Mouse (Mus musculus) R1 (cell line): ENCODE results near the gene Ctnnbl1.

Experiments
- DNase-seq: peaks from one replicate; pipeline ENCODE4 v3.0.0-alpha.2; 2018; ENCODE audit warnings: low read depth, low spot score

Gene Ctnnbl1

DNA sequence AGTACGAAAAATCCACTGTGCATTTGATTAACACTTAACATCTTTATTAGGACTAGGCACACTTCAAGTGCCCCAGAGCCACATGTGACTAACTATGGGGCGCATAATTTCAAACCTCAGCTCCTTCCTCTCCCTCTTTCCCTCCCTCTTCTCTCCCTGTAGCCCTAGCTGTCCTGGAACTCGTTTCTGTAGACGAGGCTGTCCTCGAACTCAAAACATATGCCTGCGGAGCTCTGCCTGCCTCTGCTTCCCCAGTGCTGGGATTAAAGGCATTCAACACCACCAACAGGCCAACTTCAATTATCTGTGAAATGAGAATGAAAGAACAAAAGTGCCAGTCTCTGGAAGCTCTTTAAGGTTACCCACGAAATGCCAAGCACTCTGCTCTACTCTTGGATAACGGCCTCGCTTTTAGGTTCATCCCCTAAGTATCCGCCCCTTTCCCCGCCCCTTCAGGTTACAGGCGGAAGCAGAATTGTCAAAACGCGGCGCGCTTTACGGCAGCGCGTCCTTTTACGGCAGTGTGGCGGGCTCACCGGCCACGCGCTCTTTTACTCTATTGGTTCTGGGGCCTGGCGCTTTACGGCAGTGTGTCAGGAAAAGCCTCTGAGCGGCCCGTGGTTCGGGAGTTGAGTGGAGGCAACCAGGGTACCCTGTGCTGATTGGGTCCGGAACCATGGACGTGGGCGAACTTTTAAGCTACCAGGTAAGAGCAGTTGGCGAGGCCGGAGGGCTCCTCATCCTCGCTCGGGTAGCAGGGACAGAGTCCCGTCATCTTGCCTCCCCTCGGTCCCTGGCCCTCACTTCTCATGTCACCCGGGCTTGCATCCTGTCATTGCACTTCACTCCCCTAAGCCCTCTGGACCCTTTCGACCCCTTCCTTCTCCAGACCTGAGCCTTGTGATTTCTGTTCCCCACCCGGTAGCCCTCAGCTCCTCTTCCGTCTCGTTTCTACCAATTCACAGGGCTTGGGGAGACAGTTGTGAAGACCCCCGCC, at the start of gene Ctnnbl1:
Gene Ctnnbl1, plus strand, starts transcription at position 548 of the 997 bp plus-strand sequence.
- peak; percentile 99 for DNase-seq

DNA sequence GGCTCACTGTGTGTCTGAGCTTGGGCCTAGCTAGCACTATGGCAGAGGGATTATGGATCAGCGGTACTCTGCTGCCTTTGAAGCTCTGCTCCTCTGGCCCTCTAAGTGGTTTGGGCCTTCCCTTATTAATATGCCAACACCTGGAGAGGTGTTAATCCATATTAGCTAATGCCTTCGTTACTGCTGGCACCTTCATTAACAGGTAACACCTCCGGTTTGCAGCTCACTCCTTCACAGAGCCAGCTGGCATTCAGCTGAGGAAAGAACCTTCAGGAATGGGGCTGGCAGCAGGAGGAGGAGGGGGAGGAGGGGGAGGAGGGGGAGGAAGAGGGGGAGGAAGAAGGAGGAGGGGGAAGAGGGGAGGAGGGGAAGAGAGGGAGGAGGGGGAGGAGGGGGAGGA, 49.7 kb upstream of the Ctnnbl1 start:
- DNase-seq = no peak

DNA sequence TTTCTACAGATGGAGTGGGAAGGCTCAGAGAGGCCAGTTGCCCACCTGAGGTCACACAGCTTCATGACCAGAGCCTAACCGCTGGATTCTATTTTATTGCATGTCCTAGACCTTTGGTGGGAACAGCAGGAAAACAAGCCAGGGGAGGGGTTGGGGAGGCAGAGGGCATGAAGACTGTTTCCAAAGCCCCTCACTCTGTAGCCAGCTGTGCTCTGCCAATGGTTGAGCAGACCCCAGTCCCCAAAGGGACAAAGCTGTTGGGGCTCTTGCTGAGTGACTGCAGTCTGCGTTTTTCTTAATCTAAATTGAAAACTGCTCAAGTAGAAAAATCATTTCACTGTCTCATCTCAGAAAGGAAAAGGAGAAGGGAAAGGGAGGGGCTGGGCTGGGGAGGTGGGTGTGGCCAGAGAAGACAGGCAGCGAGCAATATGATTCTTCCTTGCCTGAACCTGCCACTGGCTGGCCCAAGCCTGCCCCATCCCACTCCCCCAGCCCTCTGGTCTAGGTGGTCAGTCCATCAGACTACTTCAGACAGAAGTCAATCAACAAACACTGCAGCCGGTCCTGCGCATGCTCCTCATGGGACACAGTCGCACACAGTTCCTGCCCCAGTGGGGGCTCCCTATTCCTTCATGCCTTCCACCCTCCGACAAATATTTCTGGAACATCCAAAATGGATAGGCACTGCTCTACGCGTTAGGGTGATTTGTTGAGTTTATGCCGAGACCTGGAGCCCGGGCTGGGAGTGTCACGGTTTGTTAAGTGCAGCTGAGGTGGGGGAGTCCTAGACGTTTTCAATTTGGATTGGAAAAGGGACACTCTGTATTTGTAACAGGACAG, 45.7 kb upstream of the Ctnnbl1 start:
- DNase-seq = no peak

DNA sequence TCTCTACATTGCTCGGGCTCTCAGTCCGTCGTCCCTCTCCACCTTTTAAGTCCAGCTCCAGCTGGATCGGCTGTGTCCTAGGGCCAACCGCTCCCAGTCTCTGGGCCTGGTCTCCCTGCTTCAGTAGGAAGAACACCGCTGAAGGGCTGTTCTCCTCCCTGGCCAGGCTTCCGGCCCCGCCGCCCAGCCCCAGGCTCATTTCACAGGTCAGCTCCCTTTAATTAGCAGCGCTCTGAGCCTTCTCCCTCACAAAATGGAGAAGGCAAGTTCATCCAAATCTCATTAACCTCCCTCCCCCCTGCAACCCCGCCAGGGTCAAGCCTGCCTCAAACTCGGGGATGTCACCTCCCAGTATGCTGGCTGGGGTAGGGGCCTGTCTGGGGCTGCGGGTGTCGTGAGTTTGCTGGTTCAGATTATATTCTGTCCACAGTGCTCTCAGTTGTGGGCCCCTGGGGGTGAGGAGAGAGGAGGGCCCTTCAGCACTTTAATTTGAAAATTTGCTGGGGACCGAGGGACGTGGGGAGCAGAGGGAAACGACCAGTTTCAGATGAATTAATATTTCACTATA, 44.8 kb upstream of the Ctnnbl1 start:
- no peak for DNase-seq

DNA sequence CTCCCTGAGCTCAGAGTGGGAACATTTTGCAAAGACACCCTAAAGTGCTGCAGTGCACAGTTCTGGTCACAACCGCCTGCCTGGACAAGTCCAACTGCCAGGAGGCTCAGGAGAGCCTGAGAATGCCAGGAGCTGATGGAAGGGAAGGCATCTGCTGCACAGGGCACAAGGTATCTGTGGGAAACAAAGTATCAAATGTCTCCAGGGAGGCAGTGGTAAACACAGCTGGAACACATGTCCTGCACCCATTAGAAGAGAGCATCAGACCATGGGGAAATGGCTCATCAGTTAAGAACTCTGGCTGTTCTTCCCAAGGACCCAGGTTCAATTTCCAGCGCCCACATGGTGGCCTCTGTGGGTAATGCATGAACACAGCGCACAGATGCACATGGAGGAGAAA, 43.6 kb upstream of the Ctnnbl1 start:
- no peak for DNase-seq

DNA sequence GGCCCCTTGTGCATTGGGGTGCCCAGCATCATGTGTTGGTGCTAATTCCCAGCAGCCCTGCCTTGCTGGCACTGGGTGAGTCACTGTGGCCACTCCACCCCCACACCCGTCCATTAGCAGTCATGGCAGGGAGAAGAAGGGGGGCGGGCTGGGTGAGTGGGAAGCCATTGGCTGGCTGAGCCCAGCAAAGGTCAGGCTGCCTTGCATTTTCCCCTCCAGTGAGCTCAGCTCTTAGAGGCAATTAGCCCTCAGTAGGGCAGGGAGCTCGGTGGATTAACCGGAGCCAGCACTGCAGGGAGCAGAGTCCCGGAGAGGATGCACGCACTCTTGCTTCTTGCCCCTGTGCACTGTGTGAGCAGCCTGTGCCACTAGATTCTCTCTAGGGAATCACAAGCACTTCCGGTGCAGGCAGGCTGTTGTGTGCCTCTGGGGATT, 40.9 kb upstream of the Ctnnbl1 start:
- no peak for DNase-seq

DNA sequence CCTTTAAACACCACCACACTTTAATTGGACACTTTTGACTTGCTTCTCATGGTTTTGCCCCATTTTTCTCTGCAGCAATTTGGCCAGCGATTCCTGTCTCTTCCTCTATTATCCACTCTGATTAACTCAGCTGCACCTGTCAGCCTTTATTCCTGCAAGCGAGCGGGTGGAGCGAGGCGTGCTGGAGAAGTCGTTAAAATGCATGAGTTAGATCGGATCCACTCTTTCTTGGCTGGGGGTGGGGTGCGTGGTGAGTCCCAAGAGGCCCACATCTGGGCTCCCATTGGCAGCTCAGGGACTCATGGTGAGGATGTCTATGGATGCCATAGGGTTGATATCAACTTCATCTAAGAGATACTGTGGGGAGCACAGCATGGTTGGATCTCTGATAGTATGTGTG, 34.0 kb upstream of the Ctnnbl1 start:
- no peak for DNase-seq

DNA sequence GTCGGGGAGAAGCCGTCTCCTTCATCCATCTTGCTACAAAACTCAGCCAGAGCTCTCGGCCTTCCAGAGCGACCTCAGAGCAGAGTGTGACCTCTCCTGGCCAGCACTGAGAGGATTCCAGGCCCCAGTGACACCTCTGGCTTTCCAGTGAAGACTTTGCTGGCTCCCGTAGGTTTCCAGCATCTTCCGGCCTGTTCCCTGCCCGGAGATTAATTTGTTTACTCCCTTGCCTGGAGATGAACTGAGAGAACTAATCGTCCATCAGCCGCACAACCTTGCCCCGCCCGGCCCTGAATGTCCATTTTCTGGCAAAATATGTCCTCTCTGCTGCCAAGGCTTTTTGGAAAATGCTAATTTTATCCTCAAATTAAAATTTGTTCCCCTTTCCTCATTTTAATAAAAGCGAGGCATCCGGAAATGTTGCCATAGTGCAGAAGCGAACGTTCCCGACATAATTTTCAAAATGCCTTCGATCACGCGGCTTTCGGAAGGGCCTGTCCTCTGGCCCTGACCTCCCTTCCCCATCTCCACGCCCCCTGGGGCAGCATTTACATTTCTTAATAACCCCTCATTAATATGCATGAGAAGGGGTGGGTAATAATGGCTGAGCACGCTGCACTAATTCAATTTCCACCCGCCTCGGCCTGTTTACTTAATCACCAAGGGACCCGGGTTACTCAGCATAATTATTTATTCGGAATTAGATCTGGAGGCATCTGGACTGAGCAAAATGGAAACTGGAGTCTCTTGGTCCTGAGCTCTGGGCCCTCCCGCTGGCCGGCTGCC, 32.0 kb upstream of the Ctnnbl1 start:
- DNase-seq = no peak

DNA sequence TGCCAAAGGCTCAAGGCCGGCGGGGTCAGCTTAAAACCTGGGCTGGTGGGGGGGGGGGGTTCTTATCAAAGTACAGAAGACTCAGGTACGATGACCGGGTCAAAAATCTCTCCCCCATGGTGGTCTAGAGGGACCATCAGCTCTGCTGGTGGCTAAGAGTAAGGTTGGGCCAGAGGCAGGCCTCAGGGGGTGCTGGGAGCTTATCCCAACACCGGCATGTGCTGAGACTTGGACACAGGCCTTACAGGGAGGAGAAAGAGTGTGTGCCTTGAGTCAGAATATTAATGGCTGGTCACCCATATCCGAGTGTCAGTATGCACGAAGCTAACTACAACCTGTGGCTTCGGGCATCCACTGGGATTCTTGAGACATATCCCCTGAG, 31.4 kb upstream of the Ctnnbl1 start:
- no peak for DNase-seq

DNA sequence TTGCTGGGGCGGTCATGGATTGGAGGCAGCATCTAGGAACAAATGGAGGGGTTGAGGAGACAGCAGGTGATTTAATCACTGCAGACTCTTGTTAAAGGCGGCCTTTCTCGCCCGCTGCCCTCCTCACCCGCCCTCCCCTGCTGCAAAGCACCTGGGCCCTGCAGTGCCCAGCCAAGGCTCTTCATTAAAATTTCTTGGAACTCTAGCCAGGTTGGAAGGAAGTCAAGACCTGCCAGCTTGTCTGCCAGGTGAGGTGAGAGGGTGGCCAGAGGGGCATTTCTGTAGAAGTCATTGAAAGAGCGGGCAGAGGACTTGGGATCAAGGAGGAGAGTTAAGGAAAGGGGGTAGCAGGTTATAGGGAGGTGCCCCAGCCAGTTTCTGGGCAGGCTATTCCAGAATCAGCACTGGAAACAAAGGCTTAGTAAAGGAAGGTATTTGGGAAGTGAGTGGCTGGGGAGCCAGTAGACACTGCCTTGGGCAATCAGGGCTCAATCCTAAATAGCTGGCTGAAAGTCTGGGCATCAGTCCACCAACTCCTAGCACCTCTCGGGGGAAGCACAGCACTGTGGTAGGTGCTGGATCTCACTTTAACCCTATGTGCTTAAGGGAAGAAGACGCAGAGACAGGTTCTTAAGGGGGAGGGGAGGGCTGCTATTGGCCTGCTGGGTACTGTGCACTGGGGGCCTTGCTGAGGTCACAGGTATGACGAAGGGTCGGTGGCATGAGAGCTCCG, 29.8 kb upstream of the Ctnnbl1 start:
- no peak for DNase-seq

DNA sequence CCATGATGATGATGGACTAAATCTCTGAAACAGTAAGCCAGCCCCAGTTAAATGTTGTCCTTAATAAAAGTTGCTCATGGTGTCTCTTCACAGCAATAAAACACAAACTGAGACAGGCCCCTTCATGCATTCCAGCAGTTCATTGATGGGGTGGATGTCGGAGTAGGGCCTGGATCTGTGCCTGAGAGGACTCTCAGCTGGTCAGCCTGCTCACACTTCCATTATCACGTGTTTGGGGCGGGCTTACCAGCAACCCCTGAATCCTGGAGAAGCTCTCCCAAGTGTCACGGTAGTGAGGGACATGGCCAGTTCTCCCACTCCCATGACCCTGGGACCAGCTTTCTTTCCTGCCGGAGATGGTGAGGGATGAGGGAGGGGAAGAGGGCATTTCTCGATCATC, 24.5 kb upstream of the Ctnnbl1 start:
- DNase-seq = no peak

DNA sequence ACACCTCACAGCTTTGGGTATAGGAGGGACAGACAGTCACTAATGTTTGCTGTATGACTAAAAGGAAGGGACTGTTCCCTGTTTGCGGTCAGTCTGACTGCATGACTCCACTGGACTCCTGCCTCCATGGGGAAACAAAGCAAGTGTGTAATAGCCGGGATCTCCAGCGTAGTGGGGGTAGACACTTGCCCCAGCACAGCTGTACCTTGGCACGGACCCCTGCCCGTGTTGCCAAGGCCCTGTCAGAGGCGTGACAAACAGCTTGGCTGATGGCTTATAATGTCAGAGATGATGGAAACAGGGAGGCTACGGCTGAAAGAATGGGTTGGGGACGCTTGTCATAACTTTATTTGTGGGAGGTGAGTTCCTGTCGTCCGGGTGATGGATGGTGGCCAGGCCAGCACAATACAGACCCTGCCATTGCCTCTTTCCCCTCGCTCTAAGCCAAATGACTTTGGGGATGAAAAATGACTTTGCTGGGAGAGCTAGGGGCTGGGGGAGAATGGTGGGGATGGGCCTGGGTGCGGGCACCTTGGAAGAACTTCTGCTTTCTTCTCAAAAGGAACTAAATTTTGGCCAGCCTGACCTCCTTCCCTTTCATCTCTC, 21.5 kb upstream of the Ctnnbl1 start:
- no peak for DNase-seq

DNA sequence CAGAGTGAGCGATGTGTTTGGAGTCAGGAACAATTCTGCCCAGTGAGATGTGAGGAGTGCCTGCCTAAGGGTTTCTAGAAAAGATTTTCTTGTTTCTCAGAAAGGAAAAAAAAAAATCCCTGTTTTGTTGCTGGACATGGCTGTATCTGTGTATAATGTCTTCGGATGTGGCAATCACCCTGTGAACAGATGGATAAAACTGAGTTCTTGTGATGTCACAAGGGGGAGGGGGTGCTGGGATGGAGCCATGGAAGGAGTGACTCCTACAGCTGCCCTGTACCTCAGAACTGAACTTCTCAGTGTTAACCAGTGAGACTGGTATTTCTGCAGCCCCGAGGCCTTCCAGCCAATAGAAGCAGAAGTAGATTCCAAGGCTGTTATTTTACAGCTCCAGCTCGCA, 18.8 kb upstream of the Ctnnbl1 start:
- no peak for DNase-seq

DNA sequence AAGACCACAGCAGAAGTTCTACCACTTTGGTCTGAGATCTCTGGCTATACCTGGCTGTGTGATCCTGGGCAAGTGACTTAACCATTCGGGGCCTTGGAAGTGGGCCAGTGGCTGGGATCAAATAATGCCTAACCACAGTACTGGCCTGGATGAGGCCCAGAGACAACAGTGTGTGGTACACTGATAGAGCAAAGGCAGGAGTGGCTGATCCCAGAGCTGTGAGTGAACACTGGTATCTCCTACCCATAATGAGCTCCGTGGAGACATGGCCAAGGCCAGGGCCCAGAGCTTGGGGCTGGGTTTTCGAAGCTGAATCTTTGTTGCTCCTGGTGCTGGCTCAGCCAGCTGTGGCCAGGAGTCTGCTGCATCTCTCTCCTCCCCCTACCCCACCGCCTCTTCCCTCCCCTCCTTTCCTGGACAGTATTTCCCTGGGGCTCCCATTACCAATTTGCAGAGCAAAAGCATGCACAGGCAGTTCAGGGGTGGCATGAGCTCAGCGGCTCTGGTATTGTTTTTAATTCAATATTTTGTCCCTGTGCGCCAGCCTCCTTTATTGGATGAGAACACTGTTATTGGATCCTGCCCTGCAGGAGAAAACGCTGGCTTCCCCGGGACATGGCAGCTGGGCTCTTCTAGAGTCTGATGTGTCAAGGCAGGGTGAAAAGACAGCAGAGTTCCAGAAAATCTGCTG, 13.2 kb upstream of the Ctnnbl1 start:
- DNase-seq = no peak

DNA sequence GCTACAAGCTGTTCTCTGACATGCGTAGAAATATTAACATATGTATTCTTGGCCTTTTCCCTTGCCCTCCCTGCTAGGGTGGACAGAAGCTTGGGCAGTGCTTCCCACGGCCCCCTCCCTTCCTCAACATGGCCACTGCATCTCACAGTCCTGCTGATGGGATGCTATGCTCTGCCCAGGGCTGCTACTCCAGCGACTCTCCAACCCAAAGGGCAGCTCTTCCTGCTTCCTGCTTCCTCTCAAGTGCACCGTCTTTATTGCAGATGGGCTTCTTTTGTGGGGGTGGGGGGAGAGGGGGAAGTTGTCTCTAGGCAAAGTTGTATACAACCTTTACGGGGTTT, 12.7 kb upstream of the Ctnnbl1 start:
- DNase-seq = no peak

DNA sequence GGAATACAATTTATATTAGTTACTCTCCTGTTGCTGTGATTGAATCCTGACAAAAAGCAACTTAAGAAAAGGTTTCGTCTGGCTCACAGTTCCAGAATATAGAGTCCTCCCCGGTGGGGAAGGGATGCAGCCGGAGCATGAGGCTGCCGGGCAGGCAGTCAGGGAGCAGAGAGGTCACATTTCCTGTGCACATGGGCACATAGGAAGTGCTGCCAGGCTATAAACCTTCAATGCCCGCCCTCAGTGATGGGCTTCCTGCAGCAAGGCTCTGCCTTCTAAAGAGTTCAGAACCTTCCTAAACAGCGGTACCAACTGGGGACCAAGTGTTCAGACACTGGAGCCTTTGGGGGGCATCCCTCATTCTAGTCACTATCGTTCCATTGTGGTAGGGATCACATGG, 7.4 kb downstream of the Ctnnbl1 start:
- DNase-seq = no peak

DNA sequence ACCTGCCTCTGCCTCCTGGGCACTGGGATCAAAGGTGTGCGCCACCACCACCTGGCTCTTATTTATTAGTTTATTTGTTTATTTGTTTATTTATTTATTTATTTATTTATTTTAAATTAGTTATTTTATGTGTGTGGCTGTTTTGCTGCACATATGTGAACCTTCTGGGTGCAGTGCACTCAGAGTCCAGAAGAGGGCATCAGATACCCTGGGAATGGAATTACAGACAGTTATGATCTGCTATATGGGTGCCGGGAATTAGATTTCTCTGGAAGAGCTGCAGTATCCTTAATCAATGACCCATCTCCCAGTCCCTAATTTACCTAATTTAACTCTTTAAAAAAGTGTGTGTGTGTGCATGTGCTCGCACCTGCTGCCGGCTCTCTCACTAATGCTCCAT, 8.5 kb downstream of the Ctnnbl1 start:
- DNase-seq = peak; percentile 48

DNA sequence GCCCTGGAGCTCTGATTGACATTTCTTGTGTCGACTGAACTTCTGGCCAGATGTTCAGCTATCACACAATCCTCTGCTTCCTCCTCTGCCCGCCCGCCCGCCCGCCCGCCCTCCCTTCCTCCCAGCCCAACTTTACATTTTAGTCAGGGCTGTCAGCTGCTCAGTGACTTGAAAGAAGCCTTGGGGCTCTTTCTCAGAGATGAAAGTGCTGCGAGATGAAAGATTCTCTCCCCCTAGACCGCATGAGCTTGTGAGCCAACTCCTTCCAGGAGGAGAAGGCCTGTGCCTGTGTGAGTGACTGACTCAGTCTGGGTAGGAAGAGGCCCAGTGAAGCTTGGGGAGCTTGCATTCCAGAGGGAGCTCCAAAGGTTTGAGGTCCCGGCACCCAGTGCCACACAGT, 9.4 kb downstream of the Ctnnbl1 start:
- DNase-seq = no peak

DNA sequence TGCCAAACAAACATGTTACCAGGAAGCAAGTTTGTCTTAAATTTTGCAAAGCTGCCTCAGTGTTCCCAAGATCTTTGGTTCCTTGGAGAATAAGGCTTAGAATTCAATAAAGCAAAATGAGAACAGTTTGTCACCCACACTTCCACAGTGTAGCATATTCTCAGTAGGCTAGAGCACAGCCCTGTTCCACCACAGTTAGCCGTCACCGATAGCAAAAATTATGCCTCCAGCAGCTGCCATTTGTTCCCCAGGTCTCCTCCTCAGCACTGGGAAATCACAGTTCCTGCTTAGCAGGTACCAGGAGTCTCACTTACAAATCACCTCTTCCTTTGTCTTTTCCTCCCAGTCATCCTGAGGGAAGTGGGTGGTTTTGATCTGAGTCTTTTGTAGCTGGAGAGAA, 10.8 kb downstream of the Ctnnbl1 start:
- peak; percentile 26 for DNase-seq

DNA sequence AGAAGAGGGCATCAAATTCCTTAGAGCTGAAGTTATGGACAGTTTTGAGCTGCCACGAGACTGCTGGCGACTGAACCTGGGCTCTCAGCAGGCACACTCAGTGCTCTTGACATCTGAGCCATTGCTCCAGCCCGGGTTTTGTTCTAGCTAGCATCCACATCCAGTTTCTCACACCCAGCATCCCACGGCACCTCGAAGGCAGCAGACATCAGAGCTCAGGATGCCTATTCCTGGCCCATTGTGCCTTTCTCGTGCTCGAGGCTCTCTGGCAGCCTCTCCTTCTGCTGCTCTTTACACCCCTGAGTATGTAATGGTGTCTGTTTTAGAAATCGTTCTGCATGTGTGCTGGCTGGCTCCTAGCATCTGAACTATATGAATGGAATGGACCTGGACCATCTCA, 13.3 kb downstream of the Ctnnbl1 start:
- no peak for DNase-seq
